Mouse (Mus musculus): ENCODE results near the gene Bclaf1.

DNA sequence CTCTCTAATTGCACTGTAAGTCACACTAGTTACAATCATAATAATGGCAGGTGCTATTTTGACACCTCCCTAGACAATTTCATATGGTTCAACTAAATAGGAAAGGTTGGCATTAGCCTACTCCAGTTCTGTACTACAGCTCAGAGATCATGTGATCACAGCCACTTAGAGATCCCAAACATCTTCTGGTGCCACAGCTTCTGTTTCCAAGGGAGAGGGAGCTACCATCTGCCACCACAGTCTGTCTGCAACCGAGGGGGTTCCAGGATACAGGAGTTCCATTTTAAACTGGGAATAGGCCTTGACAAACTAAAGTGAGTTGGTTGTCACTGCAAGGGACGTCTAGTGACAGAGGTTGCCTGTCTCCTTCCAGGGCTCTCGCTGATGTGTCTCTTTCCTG lies 68.5 kb downstream of the Bclaf1 start:
- TF ChIP-seq MYOD1 (IDR thresholded peaks at IDR 0.05; ENCODE audit: control insufficient read depth in 1 of 3, insufficient read length in 2 of 3, low read depth in 2 of 3) (no peak), POLR2A (IDR thresholded peaks at IDR 0.05; ENCODE audit: insufficient read length, low read depth) (no peak), MAX (IDR thresholded peaks at IDR 0.05; ENCODE audit: low read depth) (no peak), E2F4 (IDR thresholded peaks at IDR 0.05; ENCODE audit: insufficient read depth) (no peak)

Measured in myocyte (in vitro differentiated cells).